Mouse (Mus musculus): ENCODE data around the gene Slc35e3.

Gene Slc35e3

GRCm38 (mm10) chr10:117746297-117746883, at the start of gene Slc35e3:
Slc35e3 (minus strand) TSS chr10:117746365.
- DNase-seq (ENCODE audit: low spot score): peak; percentile 95

- no peak for DNase-seq (ENCODE audit: low spot score)
Measured at GRCm38 (mm10) chr10:117795206-117795605, 49.0 kb upstream of the Slc35e3 start.

DNA sequence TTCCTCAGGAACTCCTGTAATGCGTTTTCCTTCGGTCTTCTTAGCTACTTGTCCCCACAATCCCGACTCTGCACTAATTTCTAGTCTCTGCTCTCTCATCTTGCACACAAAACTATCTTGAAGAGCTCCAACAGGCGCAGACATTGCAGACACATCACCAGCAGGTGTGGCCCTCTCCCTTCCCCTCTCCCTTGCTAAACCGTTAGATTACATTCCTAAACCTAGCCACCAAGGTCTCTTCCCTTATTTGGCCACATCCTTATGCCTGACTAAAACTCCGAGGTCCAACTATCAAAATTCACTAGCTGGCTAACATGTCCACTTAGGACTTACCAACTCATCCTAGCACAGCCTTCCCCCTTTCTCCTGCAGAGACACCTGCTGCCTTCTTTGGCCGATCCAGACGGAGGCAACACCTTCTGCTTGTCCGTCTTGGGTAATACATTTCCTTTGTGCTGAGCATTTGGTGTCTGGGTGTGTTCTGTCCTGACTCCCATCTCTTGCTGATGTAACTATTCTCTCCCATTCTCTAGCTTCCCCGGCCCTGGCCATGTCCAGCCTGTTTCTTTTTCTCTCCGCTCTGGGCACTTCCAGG, 47.4 kb upstream of the Slc35e3 start:
- DNase-seq (ENCODE audit: low spot score): no peak

DNA sequence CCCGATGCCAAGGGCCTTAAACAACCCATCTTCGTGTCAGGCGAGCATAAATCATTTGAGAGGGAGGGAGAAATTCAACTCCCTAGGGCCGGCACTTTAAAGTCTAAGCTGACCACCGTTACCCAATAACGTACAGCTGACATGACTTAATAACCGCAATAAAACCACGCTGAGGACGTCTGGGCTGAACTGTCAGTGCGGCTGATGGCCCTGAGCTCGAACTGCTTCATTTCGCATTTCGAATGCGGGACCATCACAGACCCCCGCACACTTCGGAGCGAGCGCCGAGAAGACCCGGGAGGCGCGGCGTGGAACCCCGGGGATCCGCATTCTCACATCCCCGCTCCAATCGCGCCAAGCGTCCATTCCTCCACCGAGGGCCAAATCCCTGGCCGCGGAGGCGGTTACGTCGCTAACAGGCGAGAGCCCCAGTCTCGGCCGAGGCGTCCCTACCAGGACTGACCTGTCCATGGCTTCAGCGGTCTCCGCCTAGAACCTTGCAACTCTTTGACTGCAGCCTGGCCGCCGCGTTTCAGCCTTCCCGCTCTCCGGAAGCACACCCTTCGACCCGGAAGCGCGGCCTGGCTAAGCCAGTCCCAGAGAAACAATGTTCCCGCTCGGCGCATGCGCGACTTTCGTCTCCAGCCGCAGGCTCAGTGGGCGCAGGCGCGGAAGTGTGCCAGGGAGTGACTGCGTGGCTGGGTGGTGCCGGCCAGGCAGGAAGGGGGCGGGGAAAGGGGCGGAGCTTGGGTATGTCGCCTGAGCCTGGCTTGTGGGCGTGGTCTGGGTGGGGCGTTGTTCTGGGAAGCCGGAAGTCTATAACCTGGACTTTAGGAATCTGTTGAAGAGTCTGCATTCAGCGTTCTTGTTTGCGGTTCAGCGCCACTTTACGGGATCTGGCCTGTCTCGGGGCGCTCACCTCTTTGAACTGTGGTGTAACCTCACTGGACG, 46.3 kb upstream of the Slc35e3 start, which contains the start of gene Nup107:
Nup107 (minus strand) TSS at position 565 of the 951 bp plus-strand sequence.
- peak; percentile 100 for DNase-seq (ENCODE audit: low spot score)

- DNase-seq (ENCODE audit: low spot score): no peak
Measured at GRCm38 (mm10) chr10:117791171-117791470, 45.0 kb upstream of the Slc35e3 start.

DNA sequence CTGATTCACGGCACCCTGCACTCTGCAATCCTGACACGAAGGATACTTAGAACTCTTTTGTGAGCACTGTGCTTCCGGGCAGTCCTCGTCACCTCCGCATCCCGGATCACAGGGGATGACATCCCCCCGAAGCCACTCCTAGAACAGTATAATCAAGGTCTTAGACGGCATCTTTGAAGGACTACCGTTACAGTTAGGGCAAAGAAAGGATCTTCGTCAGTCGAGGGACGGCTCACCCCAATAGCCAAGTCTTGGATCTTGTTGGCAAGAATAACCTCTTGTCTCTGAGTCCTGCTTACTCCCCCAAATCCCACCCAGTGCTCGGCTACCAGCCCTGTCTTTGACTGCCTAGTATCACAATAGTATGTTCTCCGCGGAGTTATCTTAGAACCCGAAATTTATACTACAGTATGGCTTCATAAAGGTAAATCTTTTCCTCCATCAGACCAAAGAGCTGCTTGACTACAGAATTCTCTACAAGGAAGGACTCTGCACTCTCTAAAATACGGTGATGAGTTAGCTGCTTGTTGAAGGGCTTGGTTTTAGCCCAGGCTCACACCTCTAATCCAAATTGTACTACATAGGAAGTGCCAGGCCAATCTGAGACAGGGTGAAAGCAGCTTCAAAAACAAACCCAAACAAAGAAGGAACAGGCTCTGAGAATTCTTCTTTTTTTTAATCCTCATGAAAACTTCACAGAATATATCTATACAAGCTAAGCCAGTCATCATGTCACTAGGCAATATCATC, 44.4 kb upstream of the Slc35e3 start:
- no peak for DNase-seq (ENCODE audit: low spot score)

GRCm38 (mm10) chr10:117790011-117790410, 43.8 kb upstream of the Slc35e3 start:
- no peak for DNase-seq (ENCODE audit: low spot score)

- DNase-seq (ENCODE audit: low spot score): peak; percentile 68
Measured at GRCm38 (mm10) chr10:117784646-117785045, 38.5 kb upstream of the Slc35e3 start.

GRCm38 (mm10) chr10:117783786-117784420, 37.7 kb upstream of the Slc35e3 start:
- DNase-seq (ENCODE audit: low spot score): no peak

GRCm38 (mm10) chr10:117782491-117783260, 36.5 kb upstream of the Slc35e3 start:
- no peak for DNase-seq (ENCODE audit: low spot score)

- no peak for DNase-seq (ENCODE audit: low spot score)
Measured at GRCm38 (mm10) chr10:117782056-117782455, 35.9 kb upstream of the Slc35e3 start.

- no peak for DNase-seq (ENCODE audit: low spot score)
Measured at GRCm38 (mm10) chr10:117781021-117781725, 35.0 kb upstream of the Slc35e3 start.

DNA sequence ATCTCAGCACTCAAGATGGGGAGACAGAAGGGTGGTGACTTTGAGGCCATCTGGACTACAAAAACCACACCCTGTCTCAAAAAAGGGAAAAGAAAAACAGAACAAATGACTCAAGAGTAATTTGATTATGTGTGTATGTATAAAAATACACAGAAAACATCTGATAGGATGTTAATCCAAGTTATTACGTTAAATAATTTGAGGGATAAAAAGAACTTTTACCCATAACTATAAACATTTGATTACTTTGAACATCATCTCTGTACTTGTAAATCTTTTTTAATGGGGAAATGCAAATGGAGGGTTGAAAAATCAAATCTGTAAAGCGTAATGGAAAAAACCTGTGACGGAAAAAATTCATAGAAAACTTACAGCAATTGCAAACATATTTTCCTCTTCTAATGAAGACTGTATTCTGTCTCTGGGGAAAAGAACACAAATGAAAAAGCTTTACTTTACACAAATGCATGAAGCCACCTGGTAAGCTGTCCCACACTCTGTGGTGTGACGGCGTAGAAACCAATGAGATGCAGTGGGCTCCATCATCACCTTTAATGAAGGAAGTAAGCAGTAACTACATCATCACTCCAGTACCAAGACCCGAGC, 34.2 kb upstream of the Slc35e3 start:
- no peak for DNase-seq (ENCODE audit: low spot score)

- no peak for DNase-seq (ENCODE audit: low spot score)
Measured at GRCm38 (mm10) chr10:117779581-117780305, 33.6 kb upstream of the Slc35e3 start.

GRCm38 (mm10) chr10:117778951-117779350, 32.8 kb upstream of the Slc35e3 start:
- no peak for DNase-seq (ENCODE audit: low spot score)

- DNase-seq (ENCODE audit: low spot score): no peak
Measured at GRCm38 (mm10) chr10:117778328-117778910, 32.3 kb upstream of the Slc35e3 start.

DNA sequence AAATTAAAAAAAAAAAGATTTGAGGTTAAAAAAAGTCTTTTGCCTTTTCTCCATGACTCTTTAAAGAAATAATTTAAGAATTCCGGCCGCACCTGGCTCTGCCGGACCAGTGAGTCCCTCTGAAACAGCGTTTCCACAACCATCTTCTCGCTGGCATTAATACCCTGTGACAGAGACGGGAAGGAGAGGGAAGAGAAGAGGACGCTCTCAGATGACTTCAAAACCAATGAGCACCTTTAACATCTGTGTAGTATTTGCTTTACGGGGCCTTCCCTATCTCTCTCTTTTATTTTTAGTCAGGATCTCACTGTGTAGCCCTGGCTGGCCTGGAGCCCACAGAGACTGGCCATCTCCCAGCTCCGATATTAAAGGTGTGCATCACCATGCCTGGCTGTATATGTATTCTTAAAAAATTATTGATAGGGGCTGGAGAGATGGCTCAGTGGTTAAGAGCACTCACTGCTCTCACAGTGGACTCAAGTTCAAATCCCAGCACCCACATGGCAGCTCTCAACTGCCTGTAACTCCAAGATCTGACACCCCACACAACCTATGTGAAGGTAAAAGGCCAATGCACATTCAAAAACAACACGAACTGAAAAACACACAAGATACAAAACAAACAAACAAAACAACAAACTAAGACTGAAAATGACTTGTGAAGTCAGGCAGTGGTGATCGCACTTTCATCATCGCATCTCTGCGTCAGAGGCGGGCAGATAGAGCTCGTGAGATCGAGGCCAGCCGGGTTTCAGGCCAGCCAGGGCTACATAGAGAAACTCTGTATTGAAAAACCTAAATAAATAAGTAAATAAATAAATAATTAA, 31.5 kb upstream of the Slc35e3 start:
- DNase-seq (ENCODE audit: low spot score): no peak

- no peak for DNase-seq (ENCODE audit: low spot score)
Measured at GRCm38 (mm10) chr10:117777103-117777470, 30.9 kb upstream of the Slc35e3 start.
